Mouse (Mus musculus) MEL (cell line): ENCODE measurements at regions not wholly inside any gene's neighbourhood (a gene's known extent, or its start where the extent isn't known, plus 50 kb on each side); places are given as distances from the start of the nearest gene placed in this dataset.

Experiments used
- CTCF ChIP-seq, 3 experiments: IDR thresholded peaks in 2 of 3; conservative IDR thresholded peaks in 1 of 3; 2 replicates each; pipeline ENCODE4 v1.5.1; 2011 to 2012; ENCODE audit warnings: low read length in 3 of 3, low read depth in 2 of 3, mild to moderate bottlenecking in 2 of 3, improper control_type of control experiment in 1 of 3, inconsistent platforms in 1 of 3, mixed read lengths in 1 of 3, moderate library complexity in 1 of 3; ENCODE audit not compliant: control insufficient read depth in 1 of 3, insufficient read depth in 1 of 3, poor library complexity in 1 of 3, severe bottlenecking in 1 of 3
- POLR2AphosphoS5 ChIP-seq: IDR thresholded peaks from 2 replicates; pipeline ENCODE4 v1.6.1; 2012; ENCODE audit warnings: low read depth, borderline replicate concordance, mild to moderate bottlenecking, inconsistent platforms, low read length, moderate library complexity, mixed read lengths
- ZC3H11A ChIP-seq: IDR thresholded peaks from 2 replicates; pipeline ENCODE4 v1.6.1; 2012; ENCODE audit warnings: low read depth, mild to moderate bottlenecking, inconsistent platforms, low read length, improper control_type of control experiment

DNA sequence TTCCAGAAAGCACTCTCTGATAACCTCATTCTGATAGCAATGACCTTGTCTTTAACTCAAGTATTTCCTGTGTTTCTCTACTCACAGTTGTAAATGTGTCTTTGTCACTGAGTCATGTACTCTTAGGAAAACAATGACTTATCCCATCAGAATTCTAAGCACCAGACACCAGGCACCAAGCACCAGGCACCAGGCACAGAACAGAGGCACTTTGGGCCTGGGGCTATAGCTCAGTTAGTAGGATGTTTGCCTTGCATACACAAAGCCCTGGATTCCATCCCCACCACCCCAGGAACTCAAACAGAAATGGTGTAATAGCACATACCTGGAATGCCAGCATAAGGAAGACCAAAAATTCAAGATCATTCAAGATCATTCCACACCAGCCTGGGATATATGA lies 196.5 kb downstream of the Zfp462 start:
- no peak for TF ChIP-seq CTCF (IDR thresholded peaks at IDR 0.05 in 2 of 3, conservative IDR thresholded peaks at IDR 0.05 in 1 of 3; ENCODE audit: control insufficient read depth in 1 of 3, insufficient read depth in 1 of 3, low read depth in 2 of 3, low read length in 3 of 3, poor library complexity in 1 of 3, severe bottlenecking in 1 of 3)
- no peak for TF ChIP-seq POLR2AphosphoS5
- no peak for TF ChIP-seq ZC3H11A
